Mouse (Mus musculus) left cerebral cortex, postnatal 25 days (tissue): ENCODE measurements at regions not wholly inside any gene's neighbourhood (a gene's known extent, or its start where the extent isn't known, plus 50 kb on each side); places are given as distances from the start of the nearest gene placed in this dataset.
A peak's percentile ranks its signal among the peaks of the same experiment; 100 is the strongest.

ENCODE experiments used
- DNase-seq, 2 experiments: peaks; one replicate each; pipeline ENCODE4 v3.0.0; 2022; ENCODE audit warnings: low spot score in 2 of 2, mixed read lengths in 1 of 2
- intact Hi-C: fragments of 180-260 bp; cut with DNase I; formaldehyde crosslinking; loops from one replicate; pipeline ENCODE4 v1.15.1; 2025

- no peak for DNase-seq
- intact Hi-C loops, result no loop called here
Observed at GRCm38 (mm10) chr6:51697754-51698153, 174.1 kb downstream of the Snx10 start.

GRCm38 (mm10) chr6:51698244-51698643, 174.5 kb downstream of the Snx10 start:
- no peak for DNase-seq
- intact Hi-C loops, result no loop called here

GRCm38 (mm10) chr6:51701253-51702020, 177.7 kb downstream of the Snx10 start:
- intact Hi-C loops, result no loop called here

GRCm38 (mm10) chr6:51702456-51703171, 178.9 kb downstream of the Snx10 start:
- intact Hi-C loops, result no loop called here

More at GRCm38 (mm10) chr6:51701253-51702020, 177.7 kb downstream of the Snx10 start:
- no peak for DNase-seq

GRCm38 (mm10) chr6:51708011-51708410, 184.3 kb downstream of the Snx10 start:
- no peak for DNase-seq
- intact Hi-C loops, result no loop called here

More at GRCm38 (mm10) chr6:51702456-51703171, 178.9 kb downstream of the Snx10 start:
- DNase-seq, result peak in 1 of 2 experiments; percentile 64

GRCm38 (mm10) chr6:51708668-51709339, 185.1 kb downstream of the Snx10 start:
- intact Hi-C loops, result no loop called here
- DNase-seq, result no peak

GRCm38 (mm10) chr6:51709340-51710067, 185.8 kb downstream of the Snx10 start:
- no peak for DNase-seq

GRCm38 (mm10) chr6:51710153-51710552, 186.5 kb downstream of the Snx10 start:
- no peak for DNase-seq
- intact Hi-C loops, result no loop called here

More at GRCm38 (mm10) chr6:51709340-51710067, 185.8 kb downstream of the Snx10 start:
- intact Hi-C loops, result no loop called here

GRCm38 (mm10) chr6:51710926-51711615, 187.4 kb downstream of the Snx10 start:
- no peak for DNase-seq
- intact Hi-C loops, result no loop called here

- intact Hi-C loops, result no loop called here
- DNase-seq, result no peak
Observed at GRCm38 (mm10) chr6:51711616-51711970, 187.9 kb downstream of the Snx10 start.

- peak in 1 of 2 experiments; percentile 45 for DNase-seq
- intact Hi-C loops, result loop anchor here (5.0 kb wide), 1 partner anchor 123 kb away; no protein-coding TSS in a partner anchor
Observed at GRCm38 (mm10) chr6:51715158-51715840, 191.6 kb downstream of the Snx10 start.

- no peak for DNase-seq
- intact Hi-C loops, result loop anchor here (5.0 kb wide), 1 partner anchor 125 kb away; no protein-coding TSS in a partner anchor
Observed at GRCm38 (mm10) chr6:51717386-51717785, 193.7 kb downstream of the Snx10 start.

GRCm38 (mm10) chr6:51720705-51721104, 197.0 kb downstream of the Snx10 start:
- DNase-seq, result no peak
- intact Hi-C loops, result loop anchor here (5.0 to 10.0 kb wide), 2 partner anchors 108 to 134 kb away; no protein-coding TSS in a partner anchor

GRCm38 (mm10) chr6:51723053-51723452, 199.4 kb downstream of the Snx10 start:
- intact Hi-C loops, result loop anchor here (5.0 to 10.0 kb wide), 2 partner anchors 111 to 132 kb away; no protein-coding TSS in a partner anchor
- DNase-seq, result peak; percentile 21 to 33

- intact Hi-C loops, result loop anchor here (10.0 kb wide), 1 partner anchor 128 kb away; no protein-coding TSS in a partner anchor
- no peak for DNase-seq
Observed at GRCm38 (mm10) chr6:51727191-51727590, 203.5 kb downstream of the Snx10 start.

- no peak for DNase-seq
- intact Hi-C loops, result loop anchor here (10.0 kb wide), 1 partner anchor 126 kb away; no protein-coding TSS in a partner anchor
Observed at GRCm38 (mm10) chr6:51728816-51729562, 205.3 kb downstream of the Snx10 start.

- intact Hi-C loops, result no loop called here
- peak in 1 of 2 experiments; percentile 40 for DNase-seq
Observed at GRCm38 (mm10) chr6:51730564-51731351, 207.1 kb downstream of the Snx10 start.
